Mouse (Mus musculus): ENCODE data around the gene Ptpn3. TPM values are rescaled to one million over a fixed set of nuclear protein-coding genes. Genes with fewer than 3 reads are reported as not detected.
A peak's percentile ranks its signal among the peaks of the same experiment; 100 is the strongest.

Gene Ptpn3
- polyA plus RNA-seq, 1 experiment from 2014 or later: 3.3 TPM

GRCm38 (mm10) chr4:57214852-57215251, 86.8 kb downstream of the Ptpn3 start:
- Histone ChIP-seq H3K4me3 (ENCODE audit: control insufficient read depth in 1 of 2, insufficient read depth in 1 of 2, low read depth in 1 of 2, low read length in 2 of 2) (no peak overlapping the region), H3K27me3 (ENCODE audit: control insufficient read depth, insufficient read depth, low read length) (no peaks in the 10 kb centered on the region), H3K4me2 (ENCODE audit: low read length) (no peak overlapping the region), H3K9ac (ENCODE audit: low read length) (no peak overlapping the region), H3K4me1 (ENCODE audit: control insufficient read depth in 2 of 2, insufficient read depth in 2 of 2, low read length in 2 of 2) (0 out of 4 replicates have a peak, but pooled peaks cover 0 to 2% of the 10 kb centered on the region in 2 experiments), H3K27ac (replicated peaks in 1 of 2; ENCODE audit: control insufficient read depth in 1 of 2, insufficient read depth in 1 of 2, low read depth in 2 of 2, low read length in 2 of 2) (no peak overlapping the region), H3K36me3 (ENCODE audit: control insufficient read depth, insufficient read depth, low read length) (0 out of 2 replicates have a peak, but pooled peaks cover 4% of the 10 kb centered on the region), H3K9me3 (ENCODE audit: control insufficient read depth, low read length) (no peaks in the 10 kb centered on the region)
- no peak for ATAC-seq (ENCODE audit: insufficient number of reproducible peaks, insufficient read depth, low FRiP score, low read depth)
- WGBS: 86% methylated on average over 9 of the region's 9 CpGs

DNA sequence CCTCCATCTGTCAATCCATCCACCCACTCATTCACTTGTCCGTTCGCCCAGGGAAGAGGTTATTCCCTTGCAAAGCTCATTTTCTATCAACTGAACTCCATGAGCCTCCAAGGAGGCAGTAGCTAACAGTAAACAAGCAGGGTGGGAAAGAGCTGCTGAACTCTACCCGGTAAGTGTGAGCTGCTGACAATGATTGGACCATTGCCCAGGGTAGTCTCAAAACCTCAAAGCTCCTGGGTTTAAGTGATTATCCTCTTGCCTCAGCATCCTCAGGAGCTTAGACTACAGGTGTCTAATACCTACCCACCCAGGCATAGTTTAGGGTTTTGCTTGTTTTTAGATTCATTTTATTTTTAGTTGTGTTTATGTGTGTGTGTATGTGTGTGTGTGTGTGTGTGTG, 87.5 kb downstream of the Ptpn3 start:
- Histone ChIP-seq H3K36me3 (ENCODE audit: control insufficient read depth, insufficient read depth, low read length) (0 out of 2 replicates have a peak, but pooled peaks cover 4% of the 10 kb centered on the region), H3K4me2 (ENCODE audit: low read length) (no peak overlapping the region), H3K9me3 (ENCODE audit: control insufficient read depth, low read length) (no peaks in the 10 kb centered on the region), H3K4me3 (ENCODE audit: control insufficient read depth in 1 of 2, insufficient read depth in 1 of 2, low read depth in 1 of 2, low read length in 2 of 2) (no peak overlapping the region), H3K9ac (ENCODE audit: low read length) (no peak overlapping the region), H3K27me3 (ENCODE audit: control insufficient read depth, insufficient read depth, low read length) (no peaks in the 10 kb centered on the region), H3K4me1 (ENCODE audit: control insufficient read depth in 2 of 2, insufficient read depth in 2 of 2, low read length in 2 of 2) (0 out of 4 replicates have a peak, but pooled peaks cover 0 to 2% of the 10 kb centered on the region in 2 experiments), H3K27ac (replicated peaks in 1 of 2; ENCODE audit: control insufficient read depth in 1 of 2, insufficient read depth in 1 of 2, low read depth in 2 of 2, low read length in 2 of 2) (no peak overlapping the region)
- WGBS: 56% methylated on average over 3 of the region's 3 CpGs
- no peak for ATAC-seq (ENCODE audit: insufficient number of reproducible peaks, insufficient read depth, low FRiP score, low read depth)

- Histone ChIP-seq H3K4me2 (ENCODE audit: low read length) (no peak overlapping the region), H3K27me3 (ENCODE audit: control insufficient read depth, insufficient read depth, low read length) (no peaks in the 10 kb centered on the region), H3K4me3 (ENCODE audit: control insufficient read depth in 1 of 2, insufficient read depth in 1 of 2, low read depth in 1 of 2, low read length in 2 of 2) (no peak overlapping the region), H3K9me3 (ENCODE audit: control insufficient read depth, low read length) (no peaks in the 10 kb centered on the region), H3K27ac (replicated peaks in 1 of 2; ENCODE audit: control insufficient read depth in 1 of 2, insufficient read depth in 1 of 2, low read depth in 2 of 2, low read length in 2 of 2) (no peak overlapping the region), H3K4me1 (ENCODE audit: control insufficient read depth in 2 of 2, insufficient read depth in 2 of 2, low read length in 2 of 2) (0 out of 4 replicates have a peak, but pooled peaks cover 0 to 2% of the 10 kb centered on the region in 2 experiments), H3K9ac (ENCODE audit: low read length) (no peak overlapping the region), H3K36me3 (ENCODE audit: control insufficient read depth, insufficient read depth, low read length) (no peaks in the 10 kb centered on the region)
- WGBS: 76% methylated on average over 2 of the region's 2 CpGs
- no peak for ATAC-seq (ENCODE audit: insufficient number of reproducible peaks, insufficient read depth, low FRiP score, low read depth)
Measured at GRCm38 (mm10) chr4:57211706-57212105, 89.9 kb downstream of the Ptpn3 start.

DNA sequence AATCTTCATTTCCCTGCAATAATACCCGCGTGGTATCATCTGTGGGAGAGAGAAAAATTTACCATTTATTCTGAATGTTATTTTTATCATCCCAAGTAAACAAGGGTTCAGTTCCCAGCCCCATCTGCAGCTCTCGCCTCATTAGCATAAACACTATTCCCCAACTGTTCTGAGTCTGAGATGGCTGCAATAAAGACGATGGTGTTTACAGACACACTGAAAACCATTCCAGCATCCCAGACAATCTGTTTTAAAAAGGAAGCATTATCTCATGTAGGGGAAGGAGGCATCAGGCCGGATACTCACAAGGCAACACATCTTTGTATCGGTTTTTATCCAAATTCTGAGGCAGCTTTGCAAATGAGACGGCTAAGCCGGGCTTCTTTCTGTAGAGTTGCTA, 95.7 kb downstream of the Ptpn3 start:
- no peak overlapping the region for H3K4me2 ChIP-seq (ENCODE audit: low read length)
- 81% methylated on average over 8 of the region's 8 CpGs for WGBS
- no peak overlapping the region for H3K4me3 ChIP-seq (ENCODE audit: control insufficient read depth in 1 of 2, insufficient read depth in 1 of 2, low read depth in 1 of 2, low read length in 2 of 2)
- H3K36me3 ChIP-seq (ENCODE audit: control insufficient read depth, insufficient read depth, low read length): no peaks in the 10 kb centered on the region
- no peaks in the 10 kb centered on the region for H3K27me3 ChIP-seq (ENCODE audit: control insufficient read depth, insufficient read depth, low read length)
- H3K9ac ChIP-seq (ENCODE audit: low read length): no peak overlapping the region
- H3K27ac ChIP-seq (replicated peaks in 1 of 2; ENCODE audit: control insufficient read depth in 1 of 2, insufficient read depth in 1 of 2, low read depth in 2 of 2, low read length in 2 of 2): no peak overlapping the region
- peaks cover 7% of the 10 kb centered on the region in 2 experiments; a peak in 3 of 4 replicates for H3K4me1 ChIP-seq (ENCODE audit: control insufficient read depth in 2 of 2, insufficient read depth in 2 of 2, low read length in 2 of 2)
- ATAC-seq (ENCODE audit: insufficient number of reproducible peaks, insufficient read depth, low FRiP score, low read depth): no peak
- no peaks in the 10 kb centered on the region for H3K9me3 ChIP-seq (ENCODE audit: control insufficient read depth, low read length)

GRCm38 (mm10) chr4:57204780-57205179, 96.9 kb downstream of the Ptpn3 start:
- ATAC-seq (ENCODE audit: insufficient number of reproducible peaks, insufficient read depth, low FRiP score, low read depth): no peak
- Histone ChIP-seq H3K36me3 (ENCODE audit: control insufficient read depth, insufficient read depth, low read length) (no peaks in the 10 kb centered on the region), H3K4me1 (ENCODE audit: control insufficient read depth in 2 of 2, insufficient read depth in 2 of 2, low read length in 2 of 2) (peaks cover 7% of the 10 kb centered on the region in 2 experiments; a peak in 3 of 4 replicates), H3K4me3 (ENCODE audit: control insufficient read depth in 1 of 2, insufficient read depth in 1 of 2, low read depth in 1 of 2, low read length in 2 of 2) (no peak overlapping the region), H3K27me3 (ENCODE audit: control insufficient read depth, insufficient read depth, low read length) (no peaks in the 10 kb centered on the region), H3K27ac (replicated peaks in 1 of 2; ENCODE audit: control insufficient read depth in 1 of 2, insufficient read depth in 1 of 2, low read depth in 2 of 2, low read length in 2 of 2) (no peak overlapping the region), H3K4me2 (ENCODE audit: low read length) (no peak overlapping the region), H3K9ac (ENCODE audit: low read length) (no peak overlapping the region), H3K9me3 (ENCODE audit: control insufficient read depth, low read length) (no peaks in the 10 kb centered on the region)
- 85% methylated on average over 11 of the region's 11 CpGs for WGBS

DNA sequence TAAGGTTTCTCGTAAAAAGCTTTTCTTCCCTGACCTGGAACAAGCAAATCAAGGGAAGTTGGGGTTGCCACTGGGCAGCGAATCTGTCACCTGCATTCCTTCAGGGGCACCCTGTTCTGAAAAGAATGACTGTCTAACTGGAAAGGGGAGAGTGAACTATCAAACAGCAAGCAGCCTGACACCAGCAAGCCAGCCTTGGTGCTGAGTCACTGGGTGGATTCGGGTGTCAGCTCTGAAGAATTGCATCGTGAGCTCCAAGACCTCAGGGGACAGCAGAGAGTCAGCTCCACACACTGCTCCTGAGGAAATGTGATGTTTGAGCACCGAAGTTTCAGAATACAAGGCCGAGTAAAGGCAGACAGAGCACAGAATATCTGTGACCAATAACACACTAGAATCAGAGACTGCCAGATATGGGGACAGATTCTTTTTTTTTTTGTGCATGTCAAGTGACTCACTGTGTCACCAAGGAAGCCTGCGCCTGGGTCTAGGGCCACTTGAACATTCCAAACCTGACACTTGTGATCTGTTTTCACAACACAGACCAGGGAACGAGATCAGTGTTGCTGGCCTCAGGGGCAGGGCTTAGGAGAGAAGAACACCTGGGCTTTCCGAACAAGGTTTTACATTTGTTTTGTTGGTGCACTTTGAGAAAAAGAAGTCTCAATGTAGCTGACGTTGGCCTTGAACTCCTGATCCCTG, 98.8 kb downstream of the Ptpn3 start:
- H3K27me3 ChIP-seq (ENCODE audit: control insufficient read depth, insufficient read depth, low read length): no peaks in the 10 kb centered on the region
- peaks cover 7% of the 10 kb centered on the region in 2 experiments; a peak in 3 of 4 replicates for H3K4me1 ChIP-seq (ENCODE audit: control insufficient read depth in 2 of 2, insufficient read depth in 2 of 2, low read length in 2 of 2)
- H3K27ac ChIP-seq (replicated peaks in 1 of 2; ENCODE audit: control insufficient read depth in 1 of 2, insufficient read depth in 1 of 2, low read depth in 2 of 2, low read length in 2 of 2): peak overlapping the region in 1 of 2 experiments; percentile 53; a peak in 2 of 4 replicates
- WGBS: 34% methylated on average over 10 of the region's 10 CpGs
- no peaks in the 10 kb centered on the region for H3K36me3 ChIP-seq (ENCODE audit: control insufficient read depth, insufficient read depth, low read length)
- no peak for ATAC-seq (ENCODE audit: insufficient number of reproducible peaks, insufficient read depth, low FRiP score, low read depth)
- H3K9me3 ChIP-seq (ENCODE audit: control insufficient read depth, low read length): peaks cover 5% of the 10 kb centered on the region; the same call in 1 of the 2 replicates
- H3K9ac ChIP-seq (ENCODE audit: low read length): no peak overlapping the region
- H3K4me3 ChIP-seq (ENCODE audit: control insufficient read depth in 1 of 2, insufficient read depth in 1 of 2, low read depth in 1 of 2, low read length in 2 of 2): no peak overlapping the region
- no peak overlapping the region for H3K4me2 ChIP-seq (ENCODE audit: low read length)

DNA sequence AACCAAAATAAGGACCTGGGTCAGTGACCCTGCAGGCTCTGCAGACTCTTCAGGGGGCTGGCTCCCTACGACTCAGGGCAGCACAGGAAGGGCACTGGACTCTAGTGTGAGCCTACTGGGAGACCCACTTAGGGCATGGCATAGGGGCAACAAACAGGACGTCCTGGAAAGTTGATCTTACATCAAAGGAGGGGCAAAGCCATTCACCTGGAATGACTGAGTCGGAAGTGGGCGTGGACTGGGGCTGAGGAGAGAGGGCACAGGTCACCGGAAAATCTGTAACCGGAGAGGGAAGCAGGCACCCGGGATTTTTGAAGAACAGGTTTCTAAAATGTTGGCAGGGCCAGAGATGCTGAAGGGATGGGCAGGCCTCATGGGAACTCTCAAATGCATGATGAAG, 99.5 kb downstream of the Ptpn3 start:
- 73% methylated on average over 7 of the region's 7 CpGs for WGBS
- peaks cover 5% of the 10 kb centered on the region; the same call in 1 of the 2 replicates for H3K9me3 ChIP-seq (ENCODE audit: control insufficient read depth, low read length)
- no peak overlapping the region for H3K9ac ChIP-seq (ENCODE audit: low read length)
- no peaks in the 10 kb centered on the region for H3K27me3 ChIP-seq (ENCODE audit: control insufficient read depth, insufficient read depth, low read length)
- no peak overlapping the region for H3K4me2 ChIP-seq (ENCODE audit: low read length)
- no peaks in the 10 kb centered on the region for H3K36me3 ChIP-seq (ENCODE audit: control insufficient read depth, insufficient read depth, low read length)
- no peak overlapping the region for H3K27ac ChIP-seq (replicated peaks in 1 of 2; ENCODE audit: control insufficient read depth in 1 of 2, insufficient read depth in 1 of 2, low read depth in 2 of 2, low read length in 2 of 2)
- H3K4me3 ChIP-seq (ENCODE audit: control insufficient read depth in 1 of 2, insufficient read depth in 1 of 2, low read depth in 1 of 2, low read length in 2 of 2): no peak overlapping the region
- H3K4me1 ChIP-seq (ENCODE audit: control insufficient read depth in 2 of 2, insufficient read depth in 2 of 2, low read length in 2 of 2): peaks cover 7% of the 10 kb centered on the region in 2 experiments; a peak in 3 of 4 replicates
- ATAC-seq (ENCODE audit: insufficient number of reproducible peaks, insufficient read depth, low FRiP score, low read depth): no peak

Data from heart, embryonic 14.5 days (tissue).